Mouse (Mus musculus): ENCODE data around the gene Il12b. TPM values are rescaled to one million over a fixed set of nuclear protein-coding genes. Genes with fewer than 3 reads are reported as not detected.

Gene Il12b
- polyA plus RNA-seq, 1 experiment, result not detected

- no peak for TF ChIP-seq GATA1 (IDR thresholded peaks at IDR 0.05; ENCODE audit: low read length)
These were observed 37.9 kb downstream of the Il12b start for GRCm38 (mm10) chr11:44437786-44438185.

GRCm38 (mm10) chr11:44451046-44451445 is 51.2 kb downstream of the Il12b start:
- no peak for TF ChIP-seq GATA1 (IDR thresholded peaks at IDR 0.05; ENCODE audit: low read length)

- no peak for TF ChIP-seq GATA1 (IDR thresholded peaks at IDR 0.05; ENCODE audit: low read length)
These were observed 53.6 kb downstream of the Il12b start for GRCm38 (mm10) chr11:44453423-44453822.

GRCm38 (mm10) chr11:44461493-44461892 is 61.6 kb downstream of the Il12b start:
- no peak for TF ChIP-seq GATA1 (IDR thresholded peaks at IDR 0.05; ENCODE audit: low read length)

Other genes with a start within 250 kb of the Il12b start
- 1.8 and 3.1 TPM in 2 replicates for gene Ublcp1, start 70.4 kb downstream of the Il12b start, polyA plus RNA-seq (2012)
- gene Rnf145, start 118.9 kb downstream of the Il12b start, polyA plus RNA-seq (2012), result 156 and 246 TPM in 2 replicates
- gene Ebf1, start 217.3 kb downstream of the Il12b start, polyA plus RNA-seq (2012), result not detected in 2 replicates

All from G1E-ER4 (cell line).